Mouse (Mus musculus) erythroblast, adult 5-6 weeks (primary cell): Measurements from ENCODE around the gene Btnl2. TPM values are rescaled to one million over a fixed set of nuclear protein-coding genes. Genes with fewer than 3 reads are reported as not detected.

Experiments
- ATAC-seq: replicated peaks from 2 replicates; pipeline ENCODE4 v1.8.0; 2016; ENCODE audit warnings: moderate number of reproducible peaks, mild to moderate bottlenecking, moderate TSS enrichment, inconsistent platforms; ENCODE audit not compliant: poor library complexity, low FRiP score, severe bottlenecking
- total RNA-seq, 2 experiments: library from RNA; stranded (forward) in 1 of 2; stranded (reverse) in 1 of 2; fragments of 150-400 nt in 1 of 2; fragments of 200-764, 138-1000 nt in 1 of 2; gene quantifications; 2 replicates each; pipeline versions ENCODE4 v1.2.3 to v1.2.4; 2015 to 2017; ENCODE audit warnings: low replicate concordance in 2 of 2

The Btnl2 gene
- total RNA-seq, 2 experiments from 2014 or later: 0.09 to 0.96 TPM

- ATAC-seq: no peak
These were observed 42.7 kb downstream of the Btnl2 start for GRCm38 (mm10) chr17:34397357-34397756.

GRCm38 (mm10) chr17:34398058-34398710 lies 43.6 kb downstream of the Btnl2 start:
- ATAC-seq: no peak

GRCm38 (mm10) chr17:34398711-34399393 lies 44.2 kb downstream of the Btnl2 start, which contains the start of gene BC051142:
Gene BC051142, plus strand, starts transcription at chr17:34398820.
- no peak for ATAC-seq

GRCm38 (mm10) chr17:34399394-34399715 lies 44.7 kb downstream of the Btnl2 start:
- no peak for ATAC-seq

- ATAC-seq: peak; percentile 79
These were observed 56.5 kb downstream of the Btnl2 start for GRCm38 (mm10) chr17:34411117-34411516.

Other genes with a start within 250 kb of the Btnl2 start
- 15.9 and 37.5 TPM in 2 replicates for gene H2-DMa, start 235.3 kb upstream of the Btnl2 start, total RNA-seq (2015; ENCODE audit: low replicate concordance)
- gene H2-DMa, start 235.3 kb upstream of the Btnl2 start, total RNA-seq (2017; ENCODE audit: low replicate concordance): 11.7 and 13.3 TPM in 2 replicates
- gene Brd2, start 232.2 kb upstream of the Btnl2 start, total RNA-seq (2015; ENCODE audit: low replicate concordance): 36.1 and 75.0 TPM in 2 replicates
- 114 and 135 TPM in 2 replicates for gene Brd2, start 232.2 kb upstream of the Btnl2 start, total RNA-seq (2017; ENCODE audit: low replicate concordance)
- gene H2-DMb2, start 211.5 kb upstream of the Btnl2 start, total RNA-seq (2015; ENCODE audit: low replicate concordance): 2.5 TPM in 1 of 2 replicates, not detected in the other
- 3.2 and 3.6 TPM in 2 replicates for gene H2-DMb2, start 211.5 kb upstream of the Btnl2 start, total RNA-seq (2017; ENCODE audit: low replicate concordance)
- 6.1 and 9.6 TPM in 2 replicates for gene H2-DMb1, start 201.8 kb upstream of the Btnl2 start, total RNA-seq (2015; ENCODE audit: low replicate concordance)
- gene H2-DMb1, start 201.8 kb upstream of the Btnl2 start, total RNA-seq (2017; ENCODE audit: low replicate concordance): 7.1 and 15.8 TPM in 2 replicates
- 6.9 and 12.1 TPM in 2 replicates for gene Tap1, start 167.3 kb upstream of the Btnl2 start, total RNA-seq (2015; ENCODE audit: low replicate concordance)
- gene Tap1, start 167.3 kb upstream of the Btnl2 start, total RNA-seq (2017; ENCODE audit: low replicate concordance): 13.3 and 24.7 TPM in 2 replicates
- 16.1 and 55.0 TPM in 2 replicates for gene Psmb9, start 167.1 kb upstream of the Btnl2 start, total RNA-seq (2015; ENCODE audit: low replicate concordance)
- gene Psmb9, start 167.1 kb upstream of the Btnl2 start, total RNA-seq (2017; ENCODE audit: low replicate concordance): 17.2 and 29.1 TPM in 2 replicates
- gene Psmb8, start 157.1 kb upstream of the Btnl2 start, total RNA-seq (2015; ENCODE audit: low replicate concordance): 35.5 and 50.4 TPM in 2 replicates
- gene Psmb8, start 157.1 kb upstream of the Btnl2 start, total RNA-seq (2017; ENCODE audit: low replicate concordance): 34.0 and 37.2 TPM in 2 replicates
- gene Tap2, start 151.3 kb upstream of the Btnl2 start, total RNA-seq (2015; ENCODE audit: low replicate concordance): 0.38 and 5.2 TPM in 2 replicates
- gene Tap2, start 151.3 kb upstream of the Btnl2 start, total RNA-seq (2017; ENCODE audit: low replicate concordance): 7.8 and 11.2 TPM in 2 replicates
- gene H2-Ob, start 115.9 kb upstream of the Btnl2 start, total RNA-seq (2015; ENCODE audit: low replicate concordance): 4.8 and 8.1 TPM in 2 replicates
- gene H2-Ob, start 115.9 kb upstream of the Btnl2 start, total RNA-seq (2017; ENCODE audit: low replicate concordance): 1.4 TPM in 1 of 2 replicates, not detected in the other
- 60.8 and 138 TPM in 2 replicates for gene H2-Ab1, start 97.1 kb upstream of the Btnl2 start, total RNA-seq (2015; ENCODE audit: low replicate concordance)
- gene H2-Ab1, start 97.1 kb upstream of the Btnl2 start, total RNA-seq (2017; ENCODE audit: low replicate concordance): 38.6 and 79.7 TPM in 2 replicates
- 92.2 and 127 TPM in 2 replicates for gene H2-Aa, start 67.0 kb upstream of the Btnl2 start, total RNA-seq (2015; ENCODE audit: low replicate concordance)
- 32.1 and 32.2 TPM in 2 replicates for gene H2-Aa, start 67.0 kb upstream of the Btnl2 start, total RNA-seq (2017; ENCODE audit: low replicate concordance)
- 6.5 and 9.8 TPM in 2 replicates for gene H2-Eb1, start 49.0 kb upstream of the Btnl2 start, total RNA-seq (2015; ENCODE audit: low replicate concordance)
- gene H2-Eb1, start 49.0 kb upstream of the Btnl2 start, total RNA-seq (2017; ENCODE audit: low replicate concordance): 15.9 and 53.1 TPM in 2 replicates
- gene H2-Eb2, start 29.2 kb upstream of the Btnl2 start, total RNA-seq (2015; ENCODE audit: low replicate concordance): not detected in 2 replicates
- not detected in 2 replicates for gene H2-Eb2, start 29.2 kb upstream of the Btnl2 start, total RNA-seq (2017; ENCODE audit: low replicate concordance)
- gene Btnl1, start 22.3 kb downstream of the Btnl2 start, total RNA-seq (2015; ENCODE audit: low replicate concordance): not detected in 2 replicates
- gene Btnl1, start 22.3 kb downstream of the Btnl2 start, total RNA-seq (2017; ENCODE audit: low replicate concordance): not detected in 2 replicates
- gene BC051142, start 44.0 kb downstream of the Btnl2 start, total RNA-seq (2015; ENCODE audit: low replicate concordance): not detected in 2 replicates
- not detected in 2 replicates for gene BC051142, start 44.0 kb downstream of the Btnl2 start, total RNA-seq (2017; ENCODE audit: low replicate concordance)
- gene Btnl4, start 122.5 kb downstream of the Btnl2 start, total RNA-seq (2015; ENCODE audit: low replicate concordance): 0.84 TPM in 1 of 2 replicates, not detected in the other
- gene Btnl4, start 122.5 kb downstream of the Btnl2 start, total RNA-seq (2017; ENCODE audit: low replicate concordance): not detected in 2 replicates
- not detected in 2 replicates for gene Btnl6, start 162.5 kb downstream of the Btnl2 start, total RNA-seq (2015; ENCODE audit: low replicate concordance)
- gene Btnl6, start 162.5 kb downstream of the Btnl2 start, total RNA-seq (2017; ENCODE audit: low replicate concordance): 0.77 TPM in 1 of 2 replicates, not detected in the other
- gene Notch4, start 209.4 kb downstream of the Btnl2 start, total RNA-seq (2015; ENCODE audit: low replicate concordance): not detected in 2 replicates
- gene Notch4, start 209.4 kb downstream of the Btnl2 start, total RNA-seq (2017; ENCODE audit: low replicate concordance): not detected in 2 replicates
- 69.6 and 82.3 TPM in 2 replicates for gene Gpsm3, start 235.0 kb downstream of the Btnl2 start, total RNA-seq (2015; ENCODE audit: low replicate concordance)
- gene Gpsm3, start 235.0 kb downstream of the Btnl2 start, total RNA-seq (2017; ENCODE audit: low replicate concordance): 11.6 and 21.3 TPM in 2 replicates
- gene Pbx2, start 236.4 kb downstream of the Btnl2 start, total RNA-seq (2015; ENCODE audit: low replicate concordance): 8.4 and 10.4 TPM in 2 replicates
- gene Pbx2, start 236.4 kb downstream of the Btnl2 start, total RNA-seq (2017; ENCODE audit: low replicate concordance): 5.5 and 5.9 TPM in 2 replicates
- 0.84 TPM in 1 of 2 replicates, not detected in the other for gene Ager, start 243.0 kb downstream of the Btnl2 start, total RNA-seq (2015; ENCODE audit: low replicate concordance)
- 0.26 and 1.7 TPM in 2 replicates for gene Ager, start 243.0 kb downstream of the Btnl2 start, total RNA-seq (2017; ENCODE audit: low replicate concordance)
- gene Rnf5, start 248.9 kb downstream of the Btnl2 start, total RNA-seq (2015; ENCODE audit: low replicate concordance): 22.2 and 30.2 TPM in 2 replicates
- 4.1 and 6.1 TPM in 2 replicates for gene Rnf5, start 248.9 kb downstream of the Btnl2 start, total RNA-seq (2017; ENCODE audit: low replicate concordance)
- 9.6 and 16.5 TPM in 2 replicates for gene Agpat1, start 249.4 kb downstream of the Btnl2 start, total RNA-seq (2015; ENCODE audit: low replicate concordance)
- gene Agpat1, start 249.4 kb downstream of the Btnl2 start, total RNA-seq (2017; ENCODE audit: low replicate concordance): 8.2 and 12.4 TPM in 2 replicates